Mouse (Mus musculus) embryonic facial prominence, embryonic 11.5 days (tissue): ENCODE data around the gene Ifngr2. TPM values are rescaled to one million over a fixed set of nuclear protein-coding genes. Genes with fewer than 3 reads are reported as not detected.

Experiments
- ATAC-seq: fragments of 200-750 bp; cut with Nextera tagmentation; replicated peaks from 2 replicates; pipeline ENCODE4 v1.8.0; 2017; ENCODE audit warnings: low read depth; ENCODE audit not compliant: insufficient number of reproducible peaks, low FRiP score, low TSS enrichment
- DNase-seq: peaks from one replicate; pipeline ENCODE4 v3.0.0-alpha.2; 2015; ENCODE audit warnings: low spot score
- H3K27ac ChIP-seq: fragments of 300-500 bp; sonication (generic); replicated peaks from 2 replicates; pipeline ENCODE4 v1.5.1; 2014; ENCODE audit warnings: mild to moderate bottlenecking, low read depth, low read length, control low read depth
- H3K27me3 ChIP-seq: fragments of 300-500 bp; sonication (generic); 2 replicates; pipeline ENCODE4 v1.6.1; 2014; ENCODE audit warnings: mild to moderate bottlenecking, low read length, moderate library complexity, mixed read lengths; ENCODE audit not compliant: control insufficient read depth, insufficient read depth
- H3K36me3 ChIP-seq: fragments of 300-500 bp; sonication (generic); replicated peaks from 2 replicates; pipeline ENCODE4 v1.6.1; 2014; ENCODE audit warnings: low read depth, mild to moderate bottlenecking, low read length, moderate library complexity, mixed read lengths; ENCODE audit not compliant: control insufficient read depth, insufficient read depth
- H3K4me1 ChIP-seq: fragments of 300-500 bp; sonication (generic); 2 replicates; pipeline ENCODE4 v1.6.1; 2014; ENCODE audit warnings: low read length, mixed read lengths; ENCODE audit not compliant: control insufficient read depth, insufficient read depth
- H3K4me2 ChIP-seq: fragments of 300-500 bp; sonication (generic); 2 replicates; pipeline ENCODE4 v1.6.1; 2014; ENCODE audit warnings: low read depth, mild to moderate bottlenecking, control low read depth, low read length, moderate library complexity
- H3K4me3 ChIP-seq: fragments of 300-500 bp; sonication (generic); 2 replicates; pipeline ENCODE4 v1.5.1; 2014; ENCODE audit warnings: low read depth, low read length, control low read depth
- H3K9ac ChIP-seq: fragments of 300-500 bp; sonication (generic); replicated peaks from 2 replicates; pipeline ENCODE4 v1.6.1; 2014; ENCODE audit warnings: mild to moderate bottlenecking, control low read depth, low read length
- H3K9me3 ChIP-seq: fragments of 300-500 bp; sonication (generic); replicated peaks from 2 replicates; pipeline ENCODE4 v1.6.1; 2016; ENCODE audit warnings: mild to moderate bottlenecking, low read length, inconsistent platforms, mixed read lengths; ENCODE audit not compliant: control insufficient read depth
- WGBS: fragments of 180-500 bp; shearing (Covaris S2); extraction: QIAGEN DNeasy Blood & Tissue Kit; methylation state at CpG from one replicate; pipeline ENCODE4 v1.1.7; 2014; 5-methylcytosine and 5-hydroxymethylcytosine counted together
- polyA plus RNA-seq: library from polyadenylated mRNA; unstranded; fragments of >200 nt; fragmentation: Nextera tagmentation; extraction: Ambion mirVana; gene quantifications from 2 replicates; pipeline ENCODE4 v1.2.1, GENCODE M21; 2014

Ifngr2 gene
- 40.4 and 41.4 TPM in 2 replicates for polyA plus RNA-seq

DNA sequence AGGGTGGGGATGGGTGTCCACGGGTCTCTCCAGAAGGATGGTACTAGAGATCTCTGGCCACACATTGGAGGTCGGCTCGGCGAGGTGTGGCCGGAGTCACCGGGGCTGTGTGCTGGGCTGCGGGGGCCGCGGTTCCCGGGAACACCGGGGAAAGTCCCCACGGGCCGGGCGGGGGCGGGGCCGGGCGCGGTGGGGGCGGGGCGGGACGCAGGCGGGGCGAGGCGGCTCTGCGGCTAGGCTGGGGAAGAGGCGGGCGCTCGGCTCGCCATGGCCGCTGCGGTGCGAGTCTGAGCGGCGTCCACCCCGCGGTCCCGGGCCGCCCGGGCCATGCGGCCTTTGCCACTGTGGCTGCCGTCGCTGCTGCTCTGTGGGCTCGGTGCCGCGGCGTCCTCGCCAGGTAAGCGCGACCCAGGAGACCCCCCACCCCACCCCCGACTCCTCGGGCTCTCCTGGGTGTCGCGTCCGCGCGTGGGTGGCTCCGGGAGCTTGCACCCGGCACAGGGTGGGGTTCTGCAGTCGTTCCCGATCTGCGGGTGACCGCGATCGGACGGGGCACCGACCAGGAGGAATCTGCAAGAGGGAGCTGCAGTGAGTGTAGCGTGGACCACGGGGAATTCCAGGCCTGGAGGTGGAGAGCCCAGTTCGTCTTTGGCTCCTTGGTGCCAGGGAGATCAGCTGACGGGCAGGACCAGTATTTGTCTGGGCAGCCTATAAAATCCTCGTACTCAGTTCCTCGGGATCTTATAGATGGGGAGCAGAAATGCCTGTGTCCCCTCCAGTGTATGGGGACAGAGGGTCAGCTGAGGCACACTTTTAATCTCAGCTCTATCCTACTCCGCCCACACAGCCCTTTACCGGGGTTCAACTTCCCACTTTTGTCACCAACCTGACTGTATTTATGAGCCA lies at the start of gene Ifngr2:
TSS of gene Ifngr2 (plus strand) at position 237 of the 906 bp plus-strand sequence.
- H3K4me1 ChIP-seq: no peaks in the 10 kb centered on the region
- WGBS: 1% methylated on average over 50 of the region's 74 CpGs
- H3K9ac ChIP-seq: peak within 1 kb of the TSS; percentile 97
- H3K36me3 ChIP-seq: no peaks in the 10 kb centered on the region
- H3K27me3 ChIP-seq: no peaks in the 10 kb centered on the region
- H3K9me3 ChIP-seq: no peaks in the 10 kb centered on the region
- DNase-seq: peak; percentile 64
- no peak within 1 kb of the TSS for H3K27ac ChIP-seq
- H3K4me2 ChIP-seq: peak within 1 kb of the TSS; percentile 93
- ATAC-seq: peak; percentile 77
- peak within 1 kb of the TSS; percentile 92 for H3K4me3 ChIP-seq

DNA sequence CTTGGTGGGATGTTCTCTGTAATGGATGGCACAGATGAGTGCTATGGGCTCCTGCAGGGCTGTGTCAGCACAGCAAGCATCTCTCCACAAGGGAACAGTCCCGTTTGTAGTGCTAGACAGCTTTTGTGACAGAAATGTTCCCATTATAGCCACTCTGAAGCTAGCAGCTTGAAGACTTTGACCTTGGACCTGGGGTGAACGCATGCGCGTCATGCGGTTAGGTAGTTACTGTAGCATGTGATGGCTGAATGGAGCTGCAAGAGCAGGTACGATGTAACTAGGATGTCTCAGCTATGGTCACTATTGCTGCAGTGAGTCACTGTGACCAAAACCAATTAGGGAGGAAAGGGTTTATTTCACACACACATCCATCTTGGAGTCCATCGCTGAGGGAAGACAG lies 48.8 kb upstream of the Ifngr2 start:
- 93% methylated on average over 7 of the region's 7 CpGs for WGBS
- H3K36me3 ChIP-seq: peaks cover 11% of the 10 kb centered on the region
- ATAC-seq (no peak), DNase-seq (no peak)
- no peaks in the 10 kb centered on the region for H3K4me1 ChIP-seq
- H3K27ac ChIP-seq: no peak overlapping the region
- no peak overlapping the region for H3K4me2 ChIP-seq
- no peak overlapping the region for H3K4me3 ChIP-seq
- no peaks in the 10 kb centered on the region for H3K9me3 ChIP-seq
- H3K27me3 ChIP-seq: no peaks in the 10 kb centered on the region
- H3K9ac ChIP-seq: no peak overlapping the region

GRCm38 (mm10) chr16:91504701-91505100 lies 42.2 kb upstream of the Ifngr2 start:
- Histone ChIP-seq H3K9ac (no peak overlapping the region), H3K9me3 (no peaks in the 10 kb centered on the region), H3K4me1 (no peaks in the 10 kb centered on the region), H3K27me3 (no peaks in the 10 kb centered on the region), H3K36me3 (peaks cover 13% of the 10 kb centered on the region), H3K27ac (no peak overlapping the region), H3K4me2 (no peak overlapping the region), H3K4me3 (no peak overlapping the region)
- WGBS: 95% methylated on average over 7 of the region's 7 CpGs
- ATAC-seq (no peak), DNase-seq (no peak)

DNA sequence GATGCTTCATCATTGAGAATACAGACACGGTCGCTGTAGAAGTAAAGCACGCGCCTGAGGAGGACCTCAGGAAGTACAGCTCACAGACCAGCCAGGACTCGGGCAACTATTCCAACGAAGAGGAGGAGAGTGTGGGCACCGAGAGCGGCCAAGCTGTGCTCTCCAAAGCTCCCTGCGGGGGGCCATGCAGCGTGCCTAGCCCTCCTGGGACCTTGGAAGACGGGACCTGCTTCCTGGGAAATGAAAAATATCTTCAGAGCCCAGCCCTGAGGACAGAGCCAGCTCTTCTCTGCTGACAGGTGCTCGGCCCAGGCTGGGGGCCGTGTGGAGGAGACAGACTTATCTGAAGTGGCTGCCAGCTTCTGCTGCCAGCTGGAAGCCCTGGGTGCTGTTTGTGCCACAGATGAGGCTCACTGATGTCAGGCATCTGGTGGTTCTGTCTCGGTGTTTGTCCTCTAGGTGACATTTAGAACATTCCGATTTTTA lies 41.7 kb upstream of the Ifngr2 start:
- Histone ChIP-seq H3K36me3 (peaks cover 13% of the 10 kb centered on the region), H3K27me3 (no peaks in the 10 kb centered on the region), H3K4me2 (no peak overlapping the region), H3K9me3 (no peaks in the 10 kb centered on the region), H3K4me3 (no peak overlapping the region), H3K4me1 (no peaks in the 10 kb centered on the region), H3K9ac (no peak overlapping the region), H3K27ac (no peak overlapping the region)
- DNase-seq (no peak), ATAC-seq (no peak)
- WGBS: 88% methylated on average over 15 of the region's 15 CpGs

DNA sequence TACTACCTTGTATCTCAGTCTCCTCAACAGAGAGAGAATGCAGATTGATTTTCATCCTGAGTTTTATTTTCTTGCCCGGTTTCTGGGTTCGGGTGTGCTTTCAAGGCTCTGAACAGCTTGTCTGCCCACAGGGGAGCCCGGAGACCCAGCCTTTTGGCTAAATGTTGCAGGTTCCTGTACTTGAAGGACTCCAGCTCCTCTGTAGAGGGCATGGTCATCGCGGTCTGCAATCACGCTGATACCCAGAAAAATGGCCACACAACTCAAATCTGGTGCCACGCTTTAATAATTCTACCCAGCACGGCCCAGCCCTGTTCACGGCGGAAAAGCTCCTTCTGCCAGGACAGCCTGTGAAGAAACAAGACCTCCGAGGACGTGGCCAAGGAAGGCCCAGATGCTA lies 40.5 kb upstream of the Ifngr2 start:
- Histone ChIP-seq H3K27me3 (no peaks in the 10 kb centered on the region), H3K27ac (no peak overlapping the region), H3K4me1 (no peaks in the 10 kb centered on the region), H3K9ac (no peak overlapping the region), H3K4me3 (no peak overlapping the region), H3K36me3 (peaks cover 13% of the 10 kb centered on the region), H3K4me2 (no peak overlapping the region), H3K9me3 (no peaks in the 10 kb centered on the region)
- WGBS: 95% methylated on average over 12 of the region's 12 CpGs
- ATAC-seq (no peak), DNase-seq (no peak)

GRCm38 (mm10) chr16:91512161-91512787 lies 34.6 kb upstream of the Ifngr2 start:
- no peak; the same call in 1 of the 2 replicates for ATAC-seq
- 35% methylated on average over 7 of the region's 7 CpGs for WGBS

GRCm38 (mm10) chr16:91513099-91513498 lies 33.8 kb upstream of the Ifngr2 start:
- 90% methylated on average over 6 of the region's 6 CpGs for WGBS

More at GRCm38 (mm10) chr16:91512161-91512787, 34.6 kb upstream of the Ifngr2 start:
- no peaks in the 10 kb centered on the region for H3K4me1 ChIP-seq
- no peaks in the 10 kb centered on the region for H3K9me3 ChIP-seq
- H3K27ac ChIP-seq: no peak overlapping the region
- H3K9ac ChIP-seq: no peak overlapping the region
- H3K36me3 ChIP-seq: no peaks in the 10 kb centered on the region
- H3K4me2 ChIP-seq: no peak overlapping the region
- H3K27me3 ChIP-seq: no peaks in the 10 kb centered on the region
- H3K4me3 ChIP-seq: no peak overlapping the region
- DNase-seq: peak; percentile 90

DNA sequence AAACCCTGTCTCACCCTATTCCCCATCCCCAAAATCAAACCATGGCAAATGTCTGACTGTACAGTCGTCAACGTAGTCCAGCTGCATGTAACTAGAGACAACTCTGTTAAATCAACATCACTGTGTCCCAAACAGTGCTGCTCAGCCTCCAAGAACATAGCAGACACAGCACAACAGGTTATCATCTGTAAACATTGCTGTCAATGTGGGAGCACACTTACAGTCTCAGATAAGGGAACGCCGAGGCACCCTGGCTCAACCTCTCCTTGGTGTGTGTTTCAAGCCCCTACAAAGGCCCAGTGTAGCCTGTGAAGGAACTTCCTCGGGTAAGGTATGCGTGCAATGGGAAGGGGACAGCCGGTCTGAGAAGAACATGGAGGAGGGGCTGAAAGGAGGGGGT lies 29.9 kb upstream of the Ifngr2 start:
- WGBS: 78% methylated on average over 7 of the region's 7 CpGs
- H3K4me2 ChIP-seq: no peak overlapping the region
- H3K36me3 ChIP-seq: no peaks in the 10 kb centered on the region
- no peak overlapping the region for H3K27ac ChIP-seq
- ATAC-seq (no peak), DNase-seq (no peak)
- no peaks in the 10 kb centered on the region for H3K9me3 ChIP-seq
- H3K4me3 ChIP-seq: no peak overlapping the region
- H3K4me1 ChIP-seq: no peaks in the 10 kb centered on the region
- no peaks in the 10 kb centered on the region for H3K27me3 ChIP-seq
- H3K9ac ChIP-seq: no peak overlapping the region

More at GRCm38 (mm10) chr16:91513099-91513498, 33.8 kb upstream of the Ifngr2 start:
- no peak overlapping the region for H3K4me2 ChIP-seq
- no peak overlapping the region for H3K9ac ChIP-seq
- no peak for ATAC-seq
- no peaks in the 10 kb centered on the region for H3K36me3 ChIP-seq
- H3K27ac ChIP-seq: no peak overlapping the region
- H3K4me3 ChIP-seq: no peak overlapping the region
- DNase-seq: no peak
- H3K9me3 ChIP-seq: no peaks in the 10 kb centered on the region
- H3K4me1 ChIP-seq: no peaks in the 10 kb centered on the region
- no peaks in the 10 kb centered on the region for H3K27me3 ChIP-seq
